11 mouse cellular contexts compared by ENCODE assay signal in genomic region chr5:75829850-75830625, GRCm38 (mm10).
A peak's percentile ranks its signal among the peaks of the same experiment; 100 is the strongest.
DNase-seq lines count a peak whose midpoint lies in the region; ATAC-seq and TF ChIP-seq lines count a peak whose summit lies in the region.
"Had no signal": no experiment of that assay in that cellular context is flagged by ENCODE, and none has a peak within 500 bp of the region (broad histone marks: within the 10 kb centered on the region; RNA-seq: fewer than 3 reads in every experiment).

No protein-coding gene starts in this region.

- no peaks in the 10 kb centered on the region for H3K27me3 ChIP-seq in forebrain, embryonic 14.5 days (replicated peaks; ENCODE audit: control insufficient read depth, insufficient read depth, low read length)
- no peaks in the 10 kb centered on the region for H3K27me3 ChIP-seq in forebrain, embryonic 12.5 days

- H3K9ac ChIP-seq in forebrain, embryonic 14.5 days (ENCODE audit: low read length) = no peak overlapping the region
- H3K9ac ChIP-seq in forebrain, embryonic 12.5 days = no peak overlapping the region

- no peaks in the 10 kb centered on the region for H3K36me3 ChIP-seq in forebrain, embryonic 14.5 days (ENCODE audit: control insufficient read depth, insufficient read depth, low read length)
- H3K36me3 ChIP-seq in forebrain, embryonic 12.5 days (replicated peaks) = no peaks in the 10 kb centered on the region

- no peak for TF ChIP-seq CTCF in lung, adult 2 months (IDR thresholded peaks at IDR 0.05; ENCODE audit: insufficient read depth, low read length)

- peak; percentile 39 for DNase-seq in forebrain, embryonic 14.5 days (ENCODE audit: low spot score)
- DNase-seq in lung, postnatal 10 days = peak; percentile 40
- DNase-seq in lung, adult 2 months = no peak
- DNase-seq in kidney, postnatal 14 days = peak; percentile 41
- peak; percentile 57 for DNase-seq in thymus, postnatal 14 days
- no peak for DNase-seq in frontal cortex, postnatal 36 days (ENCODE audit: low spot score in 2 of 2)
- no peak for DNase-seq in ovary, postnatal 10 days (ENCODE audit: low spot score)
- DNase-seq: adrenal gland, postnatal 25 days; midbrain, embryonic 14.5 days; right cerebral cortex, postnatal 4 days had no signal

- H3K9me3 ChIP-seq in forebrain, embryonic 14.5 days (replicated peaks; ENCODE audit: control insufficient read depth, low read length) = no peaks in the 10 kb centered on the region
- no peaks in the 10 kb centered on the region for H3K9me3 ChIP-seq in forebrain, embryonic 12.5 days

- H3K4me1 ChIP-seq in forebrain, embryonic 14.5 days (ENCODE audit: control insufficient read depth, insufficient read depth, low read length) = no peaks in the 10 kb centered on the region
- peaks cover 3% of the 10 kb centered on the region; the same call in 1 of the 2 replicates for H3K4me1 ChIP-seq in forebrain, embryonic 12.5 days
- H3K4me1 ChIP-seq in lung, adult 2 months (ENCODE audit: control insufficient read depth, insufficient read depth, low read length) = peaks cover 17% of the 10 kb centered on the region

- TF ChIP-seq POLR2A in lung, adult 2 months (IDR thresholded peaks at IDR 0.05; ENCODE audit: borderline replicate concordance, extremely low read depth, low read depth, low read length) = no peak

- H3K4me3 ChIP-seq in forebrain, embryonic 14.5 days (ENCODE audit: low read depth, low read length) = no peak overlapping the region
- H3K4me3 ChIP-seq in forebrain, embryonic 12.5 days (replicated peaks) = no peak overlapping the region
- H3K4me3 ChIP-seq in lung, adult 2 months (replicated peaks; ENCODE audit: extremely low read depth, low read depth, low read length) = no peak overlapping the region

- no peak overlapping the region for H3K4me2 ChIP-seq in forebrain, embryonic 14.5 days (ENCODE audit: low read length)
- H3K4me2 ChIP-seq in forebrain, embryonic 12.5 days = no peak overlapping the region

- peak; percentile 67 for ATAC-seq in forebrain, embryonic 14.5 days
- ATAC-seq in forebrain, embryonic 12.5 days (ENCODE audit: low FRiP score) = no peak

- WGBS in forebrain, embryonic 14.5 days = 46% methylated on average over 6 of the region's 6 CpGs
- WGBS in forebrain, embryonic 12.5 days = 51% methylated on average over 6 of the region's 6 CpGs
- whole genome bisulfite sequencing in lung, adult 2 months = 31% methylated on average over 6 of the region's 6 CpGs

- H3K27ac ChIP-seq in forebrain, embryonic 14.5 days (ENCODE audit: low read depth, low read length) = no peak overlapping the region
- no peak overlapping the region for H3K27ac ChIP-seq in forebrain, embryonic 12.5 days

Comparison
In these comparisons a context has a peak if more than half of its experiments do, and no peak if none do; other contexts are left out.
1. DNase-seq: peak in forebrain, embryonic 14.5 days (single experiment), lung, postnatal 10 days (single experiment), kidney, postnatal 14 days (single experiment) and thymus, postnatal 14 days (single experiment); none in lung, adult 2 months (single experiment), frontal cortex, postnatal 36 days (0 of 2) and ovary, postnatal 10 days (single experiment).